Mouse (Mus musculus) B cell, adult 2 months (primary cell): ENCODE data around the gene Dhx34.
"Not testable (repeated sequence)": the region's sequence is repeated elsewhere in the genome, so short reads cannot be mapped to it uniquely, and the experiment has no call there.

Experiments
- DNase-seq, 2 experiments: peaks; one replicate each; pipeline ENCODE4 v3.0.0; 2022

Dhx34 gene

GRCm38 (mm10) chr7:16221582-16222272 is at the start of gene Dhx34:
Dhx34 (minus strand) TSS chr7:16222037.
- peak; percentile 96 to 97 for DNase-seq

GRCm38 (mm10) chr7:16271139-16271538 is 49.3 kb upstream of the Dhx34 start:
- no peak for DNase-seq

- DNase-seq = peak; percentile 45 to 56
These were observed 44.8 kb upstream of the Dhx34 start for GRCm38 (mm10) chr7:16266593-16266992.

GRCm38 (mm10) chr7:16265856-16266255 is 44.0 kb upstream of the Dhx34 start:
- no peak for DNase-seq

- peak; percentile 44 for DNase-seq
These were observed 42.0 kb upstream of the Dhx34 start for GRCm38 (mm10) chr7:16263843-16264242.

GRCm38 (mm10) chr7:16263015-16263787 is 41.4 kb upstream of the Dhx34 start:
- DNase-seq = peak; percentile 85 to 88

- DNase-seq = no peak
These were observed 39.3 kb upstream of the Dhx34 start for GRCm38 (mm10) chr7:16261097-16261496.

- DNase-seq = no peak
These were observed 37.3 kb upstream of the Dhx34 start, which contains the start of gene C5ar1 for GRCm38 (mm10) chr7:16259110-16259590. C5ar1 (minus strand) TSS chr7:16259540.

- no peak for DNase-seq
These were observed 36.0 kb upstream of the Dhx34 start for GRCm38 (mm10) chr7:16257830-16258229.

GRCm38 (mm10) chr7:16255963-16256362 is 34.1 kb upstream of the Dhx34 start:
- not testable (repeated sequence) for DNase-seq

- DNase-seq = no peak
These were observed 32.4 kb upstream of the Dhx34 start for GRCm38 (mm10) chr7:16254195-16254594.

- no peak for DNase-seq
These were observed 28.9 kb upstream of the Dhx34 start for GRCm38 (mm10) chr7:16250687-16251086.

GRCm38 (mm10) chr7:16245958-16246357 is 24.1 kb upstream of the Dhx34 start:
- no peak for DNase-seq

- no peak for DNase-seq
These were observed 22.2 kb upstream of the Dhx34 start, which contains the start of gene C5ar2 for GRCm38 (mm10) chr7:16244067-16244466. C5ar2 (minus strand) TSS chr7:16244154.

GRCm38 (mm10) chr7:16242198-16242597 is 20.4 kb upstream of the Dhx34 start:
- DNase-seq = no peak

- no peak for DNase-seq
These were observed 19.9 kb upstream of the Dhx34 start for GRCm38 (mm10) chr7:16241787-16242186.

- no peak for DNase-seq
These were observed 19.1 kb upstream of the Dhx34 start for GRCm38 (mm10) chr7:16240978-16241303.

- peak in 1 of 2 experiments; percentile 8 for DNase-seq
These were observed 18.6 kb upstream of the Dhx34 start for GRCm38 (mm10) chr7:16240281-16240977.

- peak; percentile 77 to 80 for DNase-seq
These were observed 17.7 kb upstream of the Dhx34 start for GRCm38 (mm10) chr7:16239554-16239997.

GRCm38 (mm10) chr7:16229869-16230268 is 8.0 kb upstream of the Dhx34 start:
- DNase-seq = no peak

GRCm38 (mm10) chr7:16213986-16214385 is 7.9 kb downstream of the Dhx34 start:
- DNase-seq = no peak

- DNase-seq = no peak
These were observed 8.6 kb downstream of the Dhx34 start for GRCm38 (mm10) chr7:16213196-16213595.

- peak; percentile 37 to 43 for DNase-seq
These were observed 10.9 kb downstream of the Dhx34 start for GRCm38 (mm10) chr7:16210862-16211365.
